Mouse (Mus musculus) activated CD4-positive, CD25-positive, alpha-beta regulatory T cell (primary cell): Measurements from ENCODE around the gene Fam234b. TPM values are rescaled to one million over a fixed set of nuclear protein-coding genes. Genes with fewer than 3 reads are reported as not detected.

ENCODE experiments used
- polyA plus RNA-seq, 2 experiments: library from polyadenylated mRNA; unstranded; fragments of 100-300 nt; shearing (Covaris generic); gene quantifications; one replicate each; pipeline ENCODE4 v1.2.1; 2017

Gene Fam234b
- 10 to 100 TPM; 14.5 to 16.4 TPM for polyA plus RNA-seq

DNA sequence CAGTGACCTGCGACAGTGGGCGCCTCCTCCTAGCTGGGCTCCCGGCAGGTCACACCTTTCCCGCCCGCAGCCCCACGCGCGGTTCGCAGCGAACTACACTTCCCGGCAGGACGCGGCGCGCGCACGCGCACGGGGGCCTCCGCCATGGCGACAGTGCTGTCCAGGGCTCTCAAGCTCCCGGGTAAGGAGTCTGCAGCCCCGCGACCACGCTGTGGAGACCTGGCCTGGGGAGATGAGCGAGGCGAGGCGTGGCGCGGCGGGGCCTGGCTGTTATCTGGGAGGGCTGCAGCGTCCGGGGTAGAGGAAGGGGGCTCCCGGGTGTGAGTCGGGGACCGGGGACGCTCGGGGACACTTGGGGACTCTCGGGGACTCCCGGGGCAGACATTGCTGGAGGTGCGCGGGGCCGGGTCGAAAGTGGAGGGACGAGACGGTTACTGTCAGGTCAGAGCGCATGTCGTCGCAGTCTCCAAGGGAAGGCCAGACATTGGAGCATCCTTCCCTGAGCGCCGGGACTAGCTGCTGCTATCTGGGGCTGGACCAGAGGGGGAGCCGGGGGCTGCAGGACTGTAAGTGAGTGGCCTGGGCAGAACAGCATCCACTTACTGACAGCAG, at the start of gene Fam234b, which contains the start of gene Hebp1:
Gene Fam234b, plus strand, starts transcription at position 57 of the 612 bp plus-strand sequence.
Gene Hebp1, minus strand, starts transcription at position 102 of the 612 bp plus-strand sequence.

DNA sequence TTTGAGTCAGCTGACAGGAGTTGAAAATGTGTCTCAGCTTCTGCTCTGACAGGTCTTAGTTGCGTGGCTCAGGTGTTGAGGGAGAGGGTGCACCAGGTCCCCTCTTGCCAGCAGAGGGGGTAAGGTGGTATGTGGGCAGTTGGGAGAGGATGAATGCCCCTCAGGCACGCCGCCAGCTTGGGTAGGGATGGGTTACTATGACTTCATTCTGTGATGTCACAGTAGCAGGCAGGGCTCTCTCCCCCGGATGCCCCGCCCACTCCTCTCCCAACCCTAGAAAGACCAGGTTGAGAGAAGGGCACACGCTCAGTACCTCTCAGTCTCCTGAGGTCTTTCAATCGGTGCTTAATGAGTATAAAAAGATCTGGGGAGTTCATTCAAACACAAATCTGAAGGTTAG, 56.4 kb downstream of the Fam234b start, which contains the start of gene Gsg1:
Gene Gsg1, minus strand, starts transcription at position 199 of the 400 bp plus-strand sequence.

Other genes with a start within 250 kb of the Fam234b start
- under 1 TPM; 0.21 to 0.41 TPM for gene Apold1, start 216.3 kb upstream of the Fam234b start, polyA plus RNA-seq
- gene Ddx47, start 186.4 kb upstream of the Fam234b start, polyA plus RNA-seq: 100 to 1,000 TPM; 128 to 143 TPM
- gene Gprc5a, start 132.3 kb upstream of the Fam234b start, polyA plus RNA-seq: 1 to 10 TPM in 1 of 2 experiments, under 1 TPM in 1; 0.36 to 1.2 TPM
- not detected for gene Gprc5d, start 79.7 kb upstream of the Fam234b start, polyA plus RNA-seq
- 1 to 10 TPM in 1 of 2 experiments, under 1 TPM in 1; 0.50 to 2.3 TPM for gene Hebp1, start within 50 bp of the Fam234b start, polyA plus RNA-seq
- not detected for gene Gsg1, start 56.4 kb downstream of the Fam234b start, polyA plus RNA-seq
- under 1 TPM in 1 of 2 experiments, not detected in 1; 0.14 TPM for gene Pbp2, start 112.4 kb downstream of the Fam234b start, polyA plus RNA-seq
- 1 to 10 TPM; 1.4 to 2.7 TPM for gene Emp1, start 164.6 kb downstream of the Fam234b start, polyA plus RNA-seq